Mouse (Mus musculus): ENCODE measurements around the gene Dhfr.

Gene Dhfr

DNA sequence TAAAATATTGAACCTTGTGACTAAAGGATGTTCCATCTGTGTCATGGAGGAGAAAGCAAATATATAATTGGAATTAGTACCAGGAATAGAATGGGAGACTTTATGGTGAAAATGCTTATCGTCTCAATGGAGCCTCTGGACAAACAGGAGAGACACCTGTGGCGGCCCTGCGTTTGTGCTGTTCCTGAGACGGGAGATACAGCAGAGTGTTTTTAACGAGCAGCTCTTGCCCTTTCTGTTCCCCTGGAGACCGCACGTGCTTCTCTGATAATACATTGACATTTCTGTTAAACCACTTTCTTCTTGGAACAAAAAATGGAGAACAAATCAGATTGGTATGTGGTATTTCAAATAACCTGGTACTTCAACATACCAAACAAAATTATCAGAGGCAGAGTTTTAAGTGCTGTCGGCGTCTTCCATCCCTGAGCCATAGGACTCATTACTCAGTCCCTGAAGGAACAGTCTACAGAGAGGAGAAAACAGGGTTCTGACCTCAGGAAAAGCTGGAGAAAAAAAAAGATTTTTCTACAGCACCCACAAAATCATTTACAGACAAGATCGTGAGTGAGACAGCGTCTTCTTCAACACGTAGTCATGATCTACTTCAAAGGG lies 38.6 kb downstream of the Dhfr start:
- DNase-seq (ENCODE audit: low spot score) = no peak

DNA sequence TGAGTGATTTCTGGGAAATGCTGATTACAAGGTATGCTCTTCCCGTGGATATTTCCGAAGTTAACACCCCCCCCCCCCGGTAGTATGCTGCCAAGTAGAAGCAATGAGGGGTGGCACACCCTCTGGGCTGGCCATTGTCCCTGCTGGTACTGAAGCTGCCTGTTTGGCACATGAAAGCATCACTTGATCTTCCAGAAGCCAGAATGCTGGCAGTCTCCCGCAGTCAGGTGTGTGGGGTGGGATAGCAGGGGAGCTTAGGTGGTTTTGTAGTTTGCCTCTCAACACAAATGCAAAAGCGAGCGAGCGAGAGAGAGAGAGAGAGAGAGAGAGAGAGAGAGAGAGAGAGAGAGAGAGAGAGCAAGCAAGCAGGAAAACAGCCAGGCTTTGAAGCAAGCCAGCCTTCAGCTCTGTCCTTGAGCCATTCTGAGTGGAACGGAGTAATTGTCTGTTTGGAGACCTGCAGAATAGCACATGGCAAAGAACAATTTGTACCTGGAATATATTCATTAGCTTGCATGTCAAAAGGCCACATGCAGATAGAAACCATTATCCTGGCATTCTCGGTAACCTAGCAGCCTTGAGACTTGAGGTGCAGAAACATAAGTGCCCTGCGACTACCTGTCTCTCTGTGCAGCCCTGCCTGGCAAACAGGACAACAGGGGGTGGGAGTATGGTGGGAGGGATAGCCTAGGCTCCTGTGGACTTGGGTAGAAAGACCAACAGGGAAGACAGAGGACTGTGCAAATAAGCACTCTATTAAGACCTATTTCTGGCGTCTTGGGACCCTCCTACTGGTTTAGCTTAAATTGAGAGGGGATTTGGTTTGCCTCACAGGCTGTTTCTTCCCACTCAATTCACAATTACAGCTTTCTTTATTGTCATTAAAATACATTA lies 44.2 kb downstream of the Dhfr start:
- DNase-seq (ENCODE audit: low spot score) = no peak

DNA sequence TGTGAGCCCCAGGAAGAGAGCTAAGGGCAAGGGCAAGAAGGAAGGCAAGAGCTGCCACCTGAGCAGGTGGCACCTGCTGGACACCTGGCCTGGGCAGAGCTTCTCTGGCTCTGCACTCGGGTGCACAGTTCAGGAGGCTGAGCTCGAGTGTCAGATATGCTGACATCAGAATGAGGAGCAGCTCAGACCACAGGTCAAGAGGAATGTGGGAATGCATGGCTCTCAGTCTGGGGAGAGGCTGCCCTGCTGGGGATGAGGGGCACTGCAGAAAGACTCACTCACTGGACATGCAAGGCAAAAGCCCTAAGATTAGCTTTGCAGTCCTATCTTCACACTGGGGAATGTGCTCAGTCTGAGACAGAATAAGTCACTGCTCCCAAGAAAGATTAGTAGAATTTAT lies 47.5 kb downstream of the Dhfr start:
- no peak for DNase-seq (ENCODE audit: low spot score)

DNA sequence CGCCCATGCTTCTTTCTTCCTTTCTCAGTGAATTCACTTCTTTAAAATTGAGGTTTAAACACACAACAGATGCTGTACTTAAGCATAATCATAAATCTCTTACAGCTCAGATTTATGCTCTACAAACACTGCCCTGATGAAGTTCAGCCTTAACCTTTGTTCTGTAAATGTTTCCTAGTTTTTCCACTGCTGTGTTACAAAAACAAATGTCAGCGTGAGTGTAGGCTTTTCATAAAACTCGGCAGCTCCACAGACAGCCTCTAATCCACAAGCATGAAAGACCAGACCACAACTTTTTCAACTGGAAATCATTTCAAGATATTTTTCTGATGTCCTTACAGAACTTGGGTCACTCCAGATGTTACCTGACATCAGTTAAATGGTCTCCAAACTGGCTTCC lies 49.0 kb downstream of the Dhfr start:
- DNase-seq (ENCODE audit: low spot score) = no peak

DNA sequence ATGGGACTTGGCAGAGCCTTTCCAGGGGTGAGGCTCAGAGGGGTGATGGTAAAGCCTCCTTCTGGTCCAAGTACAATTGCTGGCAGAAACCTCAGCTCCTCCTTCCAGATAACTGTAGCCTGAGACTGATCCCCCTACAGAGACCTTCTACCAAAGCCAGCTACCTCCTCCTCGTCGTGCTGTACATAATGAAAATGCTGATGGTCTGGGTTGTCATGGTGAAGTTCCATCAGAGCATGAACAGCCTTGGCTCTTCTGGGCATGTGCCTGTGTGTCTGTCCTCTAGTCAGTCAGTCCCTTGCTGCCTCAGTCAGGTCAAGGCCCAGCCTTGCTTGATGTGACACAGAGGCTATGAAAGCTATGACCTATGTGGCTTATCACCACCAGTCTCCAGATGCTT lies 56.0 kb downstream of the Dhfr start:
- no peak for DNase-seq (ENCODE audit: low spot score)

DNA sequence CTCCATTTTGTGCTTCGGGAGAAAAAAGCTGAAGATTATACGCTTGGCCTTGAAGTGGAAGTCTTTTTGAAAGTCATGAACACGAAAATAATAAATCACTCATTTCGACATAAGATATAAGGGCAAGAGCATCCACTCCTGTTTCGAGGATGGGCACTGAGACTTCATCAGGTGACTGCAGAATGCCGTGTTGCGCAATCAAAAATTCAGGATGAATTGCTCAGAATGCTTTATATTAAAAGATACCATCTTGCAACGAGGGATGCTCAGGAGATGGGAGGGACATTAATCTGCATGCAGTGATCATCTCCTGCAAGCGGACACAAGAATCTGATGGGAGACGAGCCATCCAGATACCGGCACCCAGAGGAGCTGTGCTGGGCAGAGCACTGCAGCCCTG lies 65.1 kb downstream of the Dhfr start:
- DNase-seq (ENCODE audit: low spot score) = no peak

DNA sequence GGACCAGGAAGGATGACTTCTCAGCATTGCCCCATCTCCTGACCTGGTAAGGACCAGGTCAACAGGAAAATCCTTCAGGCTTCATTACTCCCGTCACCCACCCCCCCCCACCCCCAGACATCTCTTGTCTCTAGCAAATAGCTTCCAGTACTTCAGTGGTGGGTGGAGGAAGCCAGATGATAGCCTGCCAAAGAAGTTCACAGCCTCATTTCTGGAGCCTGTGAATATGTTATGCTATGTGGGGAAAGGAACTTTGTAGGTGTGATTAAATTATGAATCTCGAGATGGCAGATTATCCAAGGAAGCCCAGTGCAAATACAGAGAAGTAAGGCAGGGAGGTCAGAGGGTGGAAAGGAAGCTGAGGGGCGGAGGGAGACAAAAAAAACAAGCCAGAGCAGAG lies 69.2 kb downstream of the Dhfr start:
- no peak for DNase-seq (ENCODE audit: low spot score)

DNA sequence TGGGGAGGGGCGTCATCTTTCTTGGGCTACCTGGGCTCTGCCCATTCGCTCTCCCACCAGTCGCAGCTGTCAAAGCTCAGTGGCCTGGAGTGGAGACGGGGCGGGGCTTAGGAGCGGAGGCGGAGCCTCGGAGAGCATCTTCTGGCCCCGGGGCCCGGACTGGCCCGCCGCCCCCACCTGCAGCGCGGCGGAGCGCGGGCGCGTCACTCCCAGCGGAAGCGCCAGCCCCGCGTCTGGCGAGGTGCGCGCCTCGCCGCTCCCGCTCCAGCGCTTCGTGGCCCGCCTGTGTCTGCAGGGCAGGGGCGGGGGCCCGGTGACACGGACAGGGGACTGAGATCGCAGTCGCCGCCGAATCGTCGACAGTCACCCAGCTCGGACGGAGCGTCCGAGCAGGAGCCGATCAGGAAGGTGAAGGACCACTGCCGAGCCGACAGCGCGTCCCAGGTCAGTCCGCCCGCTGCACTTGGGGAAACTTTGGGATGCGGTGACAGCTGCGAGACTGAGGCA lies 71.3 kb downstream of the Dhfr start, which contains the start of gene Ankrd34b:
TSS of gene Ankrd34b (plus strand) at position 139 of the 507 bp plus-strand sequence.
- peak; percentile 78 for DNase-seq (ENCODE audit: low spot score)

DNA sequence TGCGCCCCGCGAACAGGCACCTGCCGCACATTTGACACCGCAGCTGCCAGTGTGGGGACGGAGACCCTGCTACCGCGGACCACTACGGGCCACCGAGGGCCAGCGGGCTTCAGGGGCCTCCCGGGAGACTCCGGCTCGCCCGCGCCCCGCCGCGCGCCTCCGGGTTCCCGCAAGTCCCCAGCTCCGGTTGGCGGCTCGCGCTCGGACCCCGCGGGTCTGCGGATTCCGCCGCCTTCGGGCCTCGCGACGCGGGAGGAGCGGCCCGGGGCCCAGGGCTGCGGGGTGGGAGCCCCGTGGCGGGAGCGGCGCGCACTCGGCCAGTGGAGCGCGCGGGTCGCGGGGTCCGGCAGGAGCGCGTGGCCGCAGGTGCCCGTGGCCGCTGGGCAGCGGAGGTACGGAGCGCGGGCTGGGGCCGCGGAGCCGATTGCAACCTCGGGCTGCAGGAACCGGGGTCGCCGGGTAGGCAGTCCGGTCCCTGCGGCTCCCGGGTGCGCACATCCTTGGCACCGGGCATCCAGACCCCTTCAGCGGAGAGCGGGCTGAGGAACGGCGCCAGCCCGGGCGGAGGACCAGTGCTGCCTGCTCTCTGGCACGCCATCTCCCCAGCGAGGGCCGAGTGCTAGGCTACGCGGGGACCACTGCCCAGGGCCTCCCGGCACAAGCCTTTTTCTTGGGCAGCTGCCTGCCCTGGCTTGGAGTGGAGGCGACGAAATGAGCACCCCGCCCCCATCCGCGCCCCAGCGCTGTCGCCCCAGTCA lies 71.9 kb downstream of the Dhfr start:
- peak; percentile 34 for DNase-seq (ENCODE audit: low spot score)

DNA sequence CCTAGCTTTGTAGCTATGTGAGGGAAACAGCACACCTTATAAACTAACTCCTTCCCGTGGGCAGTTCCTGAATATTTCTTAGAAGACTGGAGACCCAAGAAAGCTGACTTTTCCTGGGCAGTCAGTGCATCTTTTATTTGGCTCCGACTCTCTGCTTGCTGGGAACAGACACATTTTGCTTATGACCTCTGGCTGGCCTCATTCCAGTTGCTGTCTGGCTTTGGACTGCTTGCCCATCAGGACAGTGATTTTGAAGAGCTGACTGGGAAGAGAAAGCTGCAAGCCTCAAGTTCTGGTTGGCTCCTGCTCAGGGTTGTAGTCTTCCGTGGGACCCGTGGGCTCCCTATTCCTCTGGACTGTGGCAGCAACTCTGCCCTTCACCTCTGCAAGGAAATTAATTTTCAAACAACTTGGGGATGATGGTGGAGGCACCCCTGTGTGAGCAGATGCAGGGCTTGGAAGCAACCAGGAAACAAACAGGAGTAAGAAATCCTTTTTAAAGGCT lies 72.9 kb downstream of the Dhfr start:
- DNase-seq (ENCODE audit: low spot score) = peak; percentile 5

Data from embryo, embryonic 10.5 days (tissue).